Mouse (Mus musculus) frontal cortex, postnatal 10 days (tissue): ENCODE data around the gene Mrpl43.

ENCODE experiments used
- DNase-seq, 2 experiments: peaks; one replicate each; pipeline ENCODE4 v3.0.0; 2022; ENCODE audit warnings: low spot score in 2 of 2, mixed read lengths in 1 of 2

The Mrpl43 gene

GRCm38 (mm10) chr19:44980787-44981186 is 25.5 kb downstream of the Mrpl43 start:
- DNase-seq: no peak

GRCm38 (mm10) chr19:44977148-44977547 is 29.1 kb downstream of the Mrpl43 start:
- DNase-seq: no peak

DNA sequence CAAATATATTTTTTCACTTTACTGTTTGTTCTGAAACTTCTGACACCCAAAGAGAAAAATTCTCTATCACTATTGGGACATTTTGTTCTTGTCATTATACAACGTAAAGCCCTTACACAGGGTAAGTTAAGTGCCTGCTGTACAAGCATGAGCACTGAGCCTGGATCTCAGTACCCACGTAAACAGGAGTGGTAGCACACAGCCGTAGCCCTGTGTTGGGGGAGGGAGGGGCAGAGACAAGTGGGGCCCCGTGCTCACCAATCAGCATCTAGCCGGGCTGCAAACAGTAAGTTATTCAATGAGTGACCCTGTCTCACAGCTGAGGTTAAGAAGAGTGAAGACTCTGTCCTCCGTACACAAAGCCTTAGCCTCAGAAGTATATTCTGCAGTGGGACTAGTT is 29.6 kb downstream of the Mrpl43 start:
- DNase-seq: no peak

GRCm38 (mm10) chr19:44968329-44968728 is 37.9 kb downstream of the Mrpl43 start:
- no peak for DNase-seq

- no peak for DNase-seq
Observed at GRCm38 (mm10) chr19:44965978-44966377, 40.3 kb downstream of the Mrpl43 start.

DNA sequence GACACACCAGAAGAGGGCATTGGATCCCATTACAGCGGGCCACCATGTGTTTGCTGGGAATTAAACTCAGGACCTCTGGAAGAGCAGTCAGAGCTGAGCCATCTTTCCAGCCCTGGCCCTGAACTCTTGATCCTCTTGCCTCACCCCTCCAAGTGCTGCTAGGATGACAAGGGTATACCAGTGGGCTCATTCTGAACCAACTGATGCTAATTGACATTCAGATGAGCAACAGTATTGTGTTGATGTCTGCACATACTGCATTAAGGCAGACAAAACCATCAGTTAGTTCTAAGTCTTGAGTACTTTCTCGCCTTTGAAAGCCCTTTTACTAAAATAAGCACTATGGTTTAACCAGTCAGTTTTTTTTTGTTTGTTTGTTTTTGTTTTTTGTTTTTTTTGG is 46.6 kb downstream of the Mrpl43 start:
- no peak for DNase-seq
